Mouse (Mus musculus) kidney, adult 2 months (tissue): ENCODE results near the gene Sox12. TPM values are rescaled to one million over a fixed set of nuclear protein-coding genes. Genes with fewer than 3 reads are reported as not detected.

Experiments
- DNase-seq: peaks from one replicate; pipeline ENCODE4 v3.0.0; 2021
- H3K27ac ChIP-seq: fragments of 200-500 bp; 2 replicates; pipeline ENCODE4 v1.5.1; 2012; ENCODE audit warnings: low read depth, low read length, control low read depth, inconsistent platforms; ENCODE audit not compliant: insufficient read depth
- H3K27me3 ChIP-seq: fragments of 200-500 bp; replicated peaks from 2 replicates; pipeline ENCODE4 v1.6.1; 2012; ENCODE audit warnings: mild to moderate bottlenecking, moderate library complexity, low read length, inconsistent platforms; ENCODE audit not compliant: control insufficient read depth, insufficient read depth
- H3K36me3 ChIP-seq: fragments of 200-500 bp; 2 replicates; pipeline ENCODE4 v1.6.1; 2012; ENCODE audit warnings: mild to moderate bottlenecking, moderate library complexity, low read length, inconsistent platforms; ENCODE audit not compliant: control insufficient read depth, insufficient read depth
- H3K4me1 ChIP-seq: fragments of 200-500 bp; 2 replicates; pipeline ENCODE4 v1.6.1; 2011; ENCODE audit warnings: low read length; ENCODE audit not compliant: control insufficient read depth, insufficient read depth
- H3K4me3 ChIP-seq: fragments of 200-500 bp; 2 replicates; pipeline ENCODE4 v1.5.1; 2011; ENCODE audit warnings: mild to moderate bottlenecking, low read depth, low read length, control low read depth; ENCODE audit not compliant: insufficient read depth
- CTCF ChIP-seq: fragments of 200-500 bp; conservative IDR thresholded peaks from 2 replicates; pipeline ENCODE4 v1.5.1; 2011; ENCODE audit warnings: low read depth, mild to moderate bottlenecking, control low read depth, low read length, moderate library complexity, mixed read lengths; ENCODE audit not compliant: insufficient read depth, insufficient read length
- POLR2A ChIP-seq: fragments of 200-500 bp; IDR thresholded peaks from one replicate; pipeline ENCODE4 v1.6.1; 2011; ENCODE audit warnings: low read depth, low read length, control low read depth
- WGBS: fragments of 180-500 bp; shearing (Covaris S2); methylation state at CpG from one replicate; pipeline ENCODE4 v1.1.7; 2018; 5-methylcytosine and 5-hydroxymethylcytosine counted together
- polyA plus RNA-seq: library from polyadenylated mRNA; depleted of rRNA; stranded (reverse); fragments of >200 nt; gene quantifications from 2 replicates; pipeline ENCODE4 v1.2.3, GENCODE M21; 2012; rRNA removed

The Sox12 gene
- polyA plus RNA-seq, 1 experiment = 9.1 TPM

DNA sequence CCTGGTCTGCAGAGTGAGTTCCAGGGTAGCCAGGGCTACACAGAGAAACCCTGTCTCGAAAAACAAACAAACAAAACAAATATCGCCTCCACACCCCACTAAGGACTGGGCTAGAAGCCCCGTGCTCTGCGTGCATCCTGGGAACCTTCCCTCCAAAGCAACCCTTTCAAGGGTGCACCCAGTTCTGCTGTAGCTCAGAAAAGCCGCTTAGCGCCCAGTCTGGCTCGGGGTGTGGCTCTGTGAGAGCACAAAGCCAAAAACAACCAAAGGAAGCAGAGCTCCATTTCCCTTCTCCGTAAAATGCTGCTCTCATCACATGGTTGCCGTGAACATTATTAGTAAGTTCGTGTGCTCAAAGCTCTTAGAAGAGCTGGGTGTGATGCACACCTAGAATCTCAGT lies 53.5 kb downstream of the Sox12 start:
- TF ChIP-seq POLR2A = no peak
- no peak for TF ChIP-seq CTCF
- H3K27ac ChIP-seq = no peak overlapping the region
- H3K4me3 ChIP-seq = peak overlapping the region; percentile 59
- H3K27me3 ChIP-seq = no peaks in the 10 kb centered on the region
- H3K36me3 ChIP-seq = no peaks in the 10 kb centered on the region
- H3K4me1 ChIP-seq = no peaks in the 10 kb centered on the region
- WGBS = 18% methylated on average over 10 of the region's 10 CpGs
- DNase-seq = peak; percentile 36

Other genes starting within 250 kb of the Sox12 start
- gene Csnk2a1, start 171.2 kb downstream of the Sox12 start, polyA plus RNA-seq = 26.1 and 35.0 TPM in 2 replicates
- 54.6 and 59.5 TPM in 2 replicates for gene Tbc1d20, start 104.2 kb downstream of the Sox12 start, polyA plus RNA-seq
- gene Rbck1, start 65.4 kb downstream of the Sox12 start, polyA plus RNA-seq = 150 and 155 TPM in 2 replicates
- 1.4 and 1.5 TPM in 2 replicates for gene Trib3, start 54.0 kb downstream of the Sox12 start, polyA plus RNA-seq
- 0.12 and 0.50 TPM in 2 replicates for gene Nrsn2, start 21.4 kb downstream of the Sox12 start, polyA plus RNA-seq
- gene Zcchc3, start 17.0 kb upstream of the Sox12 start, polyA plus RNA-seq = 3.8 and 4.3 TPM in 2 replicates
- gene 6820408C15Rik, start 17.5 kb upstream of the Sox12 start, polyA plus RNA-seq = 0.69 and 0.78 TPM in 2 replicates
- not detected in 2 replicates for gene Defb23, start 66.6 kb upstream of the Sox12 start, polyA plus RNA-seq
- gene Defb20, start 79.0 kb upstream of the Sox12 start, polyA plus RNA-seq = not detected in 2 replicates
- not detected in 2 replicates for gene Defb22, start 92.1 kb upstream of the Sox12 start, polyA plus RNA-seq
- gene Defb26, start 113.6 kb upstream of the Sox12 start, polyA plus RNA-seq = 1.0 and 2.0 TPM in 2 replicates
- 0.30 TPM in 1 of 2 replicates, not detected in the other for gene Defb28, start 120.2 kb upstream of the Sox12 start, polyA plus RNA-seq
- gene Defb29, start 142.0 kb upstream of the Sox12 start, polyA plus RNA-seq = 159 and 165 TPM in 2 replicates
- gene Gm17416, start 171.3 kb upstream of the Sox12 start, polyA plus RNA-seq = not detected in 2 replicates
- gene Defb21, start 174.7 kb upstream of the Sox12 start, polyA plus RNA-seq = not detected in 2 replicates
- 2.3 and 2.9 TPM in 2 replicates for gene Defb19, start 182.2 kb upstream of the Sox12 start, polyA plus RNA-seq
- not detected in 2 replicates for gene Defb45, start 201.3 kb upstream of the Sox12 start, polyA plus RNA-seq
- gene Defb36, start 206.3 kb upstream of the Sox12 start, polyA plus RNA-seq = 0.27 and 0.52 TPM in 2 replicates
- 1.0 TPM in 1 of 2 replicates, not detected in the other for gene Defb25, start 225.0 kb upstream of the Sox12 start, polyA plus RNA-seq
- gene Rem1, start 228.9 kb upstream of the Sox12 start, polyA plus RNA-seq = 10.5 and 13.5 TPM in 2 replicates